Mouse (Mus musculus) hindbrain, embryonic 10.5 days (tissue): ENCODE data around the gene Itgb7. TPM values are rescaled to one million over a fixed set of nuclear protein-coding genes. Genes with fewer than 3 reads are reported as not detected.
A peak's percentile ranks its signal among the peaks of the same experiment; 100 is the strongest.

Experiments
- DNase-seq: peaks from one replicate; pipeline ENCODE4 v3.0.0-alpha.2; 2017; ENCODE audit warnings: low spot score
- H3K27ac ChIP-seq: fragments of 300-500 bp; sonication (generic); 2 replicates; pipeline ENCODE4 v1.5.1; 2016; ENCODE audit warnings: mild to moderate bottlenecking, moderate library complexity
- H3K27me3 ChIP-seq: fragments of 300-500 bp; sonication (generic); 2 replicates; pipeline ENCODE4 v1.6.1; 2016; ENCODE audit warnings: mild to moderate bottlenecking; ENCODE audit not compliant: poor library complexity, insufficient read depth, severe bottlenecking
- H3K36me3 ChIP-seq: fragments of 300-500 bp; sonication (generic); 2 replicates; pipeline ENCODE4 v1.6.1; 2016; ENCODE audit warnings: mild to moderate bottlenecking, moderate library complexity
- H3K4me1 ChIP-seq: fragments of 300-500 bp; sonication (generic); replicated peaks from 2 replicates; pipeline ENCODE4 v1.6.1; 2016; ENCODE audit warnings: mild to moderate bottlenecking
- H3K4me3 ChIP-seq: fragments of 300-500 bp; sonication (generic); 2 replicates; pipeline ENCODE4 v1.5.1; 2016; ENCODE audit warnings: mild to moderate bottlenecking, moderate library complexity
- H3K9me3 ChIP-seq: fragments of 300-500 bp; sonication (generic); 2 replicates; pipeline ENCODE4 v1.6.1; 2016; ENCODE audit warnings: mild to moderate bottlenecking, moderate library complexity
- WGBS: fragments of 180-500 bp; shearing (Covaris S2); methylation state at CpG from one replicate; pipeline ENCODE4 v1.1.7; 2016; 5-methylcytosine and 5-hydroxymethylcytosine counted together
- polyA plus RNA-seq: library from polyadenylated mRNA; unstranded; fragments of >200 nt; fragmentation: Nextera tagmentation; extraction: Ambion mirVana; gene quantifications from 2 replicates; pipeline ENCODE4 v1.2.1, GENCODE M21; 2016

The Itgb7 gene
- polyA plus RNA-seq, 1 experiment from 2014 or later, result 0.90 TPM

DNA sequence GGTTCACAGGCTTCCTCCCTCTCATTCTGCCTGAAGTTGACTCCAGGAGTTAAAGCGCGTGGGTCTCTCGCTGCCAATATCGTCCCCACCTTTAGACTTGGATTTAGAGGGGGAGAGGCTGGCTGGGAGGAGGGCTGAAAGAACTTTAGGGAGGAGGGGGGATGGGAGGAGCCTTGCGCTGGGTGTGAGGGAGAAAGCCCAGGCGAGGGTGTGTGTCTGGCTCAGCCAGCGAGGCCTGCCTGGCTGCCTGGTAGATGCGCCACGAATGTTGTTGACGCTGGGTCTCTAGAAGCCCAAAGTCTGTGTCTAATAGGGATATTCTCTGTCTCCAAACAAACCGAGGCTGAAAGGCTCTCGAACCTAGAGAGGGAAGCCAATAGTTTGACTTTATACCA lies 26.3 kb upstream of the Itgb7 start:
- Histone ChIP-seq H3K4me3 (peak overlapping the region; percentile 64), H3K9me3 (no peaks in the 10 kb centered on the region), H3K27me3 (peaks cover 75% of the 10 kb centered on the region), H3K27ac (peak overlapping the region; percentile 85), H3K4me1 (peaks cover 50% of the 10 kb centered on the region), H3K36me3 (no peaks in the 10 kb centered on the region)
- DNase-seq, result no peak
- 2% methylated on average over 12 of the region's 12 CpGs for WGBS

DNA sequence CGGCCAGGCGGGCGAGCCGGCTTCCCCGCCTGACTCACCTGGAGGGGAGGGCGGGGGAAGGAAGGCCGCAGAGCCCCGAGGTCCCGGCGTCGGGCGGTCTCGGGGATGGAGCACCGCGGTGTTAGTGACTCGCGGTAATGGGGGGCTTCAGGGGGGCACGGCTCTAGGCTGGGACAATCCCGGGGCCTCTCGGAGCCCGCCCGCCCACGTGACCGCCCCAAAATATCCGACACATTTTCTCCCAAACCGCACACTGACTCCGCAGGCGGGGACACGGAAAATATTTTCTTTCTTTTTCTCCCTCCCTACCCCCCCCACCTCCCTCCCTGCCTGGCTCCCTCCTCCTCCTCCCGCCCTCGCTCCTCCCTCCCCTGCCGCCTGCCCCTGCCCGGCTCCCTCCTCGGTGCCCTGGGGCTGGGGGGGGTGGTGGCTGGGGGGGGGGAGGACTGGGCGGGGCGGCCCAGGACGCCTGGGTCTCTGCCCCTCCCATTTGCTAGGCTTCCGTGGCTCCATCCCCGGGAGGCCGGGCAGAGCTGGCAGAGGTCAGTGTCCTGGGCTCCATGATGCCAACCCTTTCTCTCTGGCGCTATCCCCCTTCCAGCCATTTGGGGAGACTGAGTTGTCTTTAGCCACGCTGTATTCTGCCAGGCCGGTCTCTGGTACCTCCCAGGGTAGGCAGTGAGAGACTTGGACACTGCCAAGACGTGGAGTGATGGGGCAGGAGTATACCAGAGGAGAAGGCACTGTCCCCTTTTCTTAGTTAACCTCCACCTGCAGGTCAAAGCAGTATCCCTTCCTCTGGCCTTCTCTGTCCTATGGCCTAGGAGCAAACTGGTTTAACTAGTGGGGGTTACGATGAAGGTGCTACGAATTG lies 25.7 kb upstream of the Itgb7 start, which contains the start of gene Rarg:
TSS of gene Rarg (minus strand) at position 316 of the 874 bp plus-strand sequence.
- H3K4me1 ChIP-seq, result peaks cover 51% of the 10 kb centered on the region
- no peaks in the 10 kb centered on the region for H3K9me3 ChIP-seq
- H3K27me3 ChIP-seq, result peaks cover 80% of the 10 kb centered on the region
- DNase-seq, result no peak
- peak within 1 kb of the TSS; percentile 64 for H3K4me3 ChIP-seq
- WGBS, result under 1% methylated on average over 42 of the region's 46 CpGs
- H3K27ac ChIP-seq, result peak within 1 kb of the TSS; percentile 85
- H3K36me3 ChIP-seq, result no peaks in the 10 kb centered on the region

DNA sequence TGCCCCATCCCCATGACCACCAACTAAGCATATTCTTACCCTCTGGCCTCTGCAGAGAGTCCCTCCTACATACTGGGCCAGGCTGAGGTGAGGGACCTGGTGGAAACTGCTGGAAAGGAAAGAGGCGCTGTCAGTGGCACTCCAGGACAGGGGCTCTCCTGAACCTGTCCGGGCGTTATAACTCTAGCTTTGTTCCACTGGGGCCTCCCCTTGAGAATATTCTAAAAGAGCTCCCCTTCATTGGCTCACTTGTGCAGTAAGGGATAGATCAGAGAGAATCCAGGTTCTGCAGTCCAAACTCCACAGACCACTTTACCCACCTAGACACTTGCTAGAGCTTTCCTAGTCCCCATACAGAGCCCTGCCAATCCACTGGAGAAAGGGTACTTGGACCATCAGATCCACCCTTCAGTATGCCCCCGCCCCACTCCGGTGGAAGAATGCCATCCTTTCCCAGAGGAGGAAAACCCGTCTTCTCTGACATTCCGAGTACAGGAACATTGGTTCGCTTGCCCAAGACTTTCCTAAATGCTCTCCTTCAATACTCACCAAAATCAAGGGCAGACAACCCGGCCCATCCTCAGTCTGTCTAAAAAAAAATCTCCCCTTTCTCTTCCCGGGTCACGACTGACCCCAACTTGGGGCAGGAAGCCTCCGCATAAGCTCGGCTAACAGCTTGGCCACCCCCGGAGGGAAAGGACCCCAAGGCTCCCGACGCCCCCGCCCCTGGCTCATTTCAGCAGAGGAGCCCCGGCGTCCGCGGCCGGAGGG lies 24.9 kb upstream of the Itgb7 start:
- 8% methylated on average over 22 of the region's 22 CpGs for WGBS
- no peak for DNase-seq
- Histone ChIP-seq H3K36me3 (no peaks in the 10 kb centered on the region), H3K4me1 (peaks cover 55% of the 10 kb centered on the region), H3K27ac (peak overlapping the region; percentile 85), H3K4me3 (peak overlapping the region; percentile 64), H3K27me3 (peaks cover 80% of the 10 kb centered on the region), H3K9me3 (no peaks in the 10 kb centered on the region)

DNA sequence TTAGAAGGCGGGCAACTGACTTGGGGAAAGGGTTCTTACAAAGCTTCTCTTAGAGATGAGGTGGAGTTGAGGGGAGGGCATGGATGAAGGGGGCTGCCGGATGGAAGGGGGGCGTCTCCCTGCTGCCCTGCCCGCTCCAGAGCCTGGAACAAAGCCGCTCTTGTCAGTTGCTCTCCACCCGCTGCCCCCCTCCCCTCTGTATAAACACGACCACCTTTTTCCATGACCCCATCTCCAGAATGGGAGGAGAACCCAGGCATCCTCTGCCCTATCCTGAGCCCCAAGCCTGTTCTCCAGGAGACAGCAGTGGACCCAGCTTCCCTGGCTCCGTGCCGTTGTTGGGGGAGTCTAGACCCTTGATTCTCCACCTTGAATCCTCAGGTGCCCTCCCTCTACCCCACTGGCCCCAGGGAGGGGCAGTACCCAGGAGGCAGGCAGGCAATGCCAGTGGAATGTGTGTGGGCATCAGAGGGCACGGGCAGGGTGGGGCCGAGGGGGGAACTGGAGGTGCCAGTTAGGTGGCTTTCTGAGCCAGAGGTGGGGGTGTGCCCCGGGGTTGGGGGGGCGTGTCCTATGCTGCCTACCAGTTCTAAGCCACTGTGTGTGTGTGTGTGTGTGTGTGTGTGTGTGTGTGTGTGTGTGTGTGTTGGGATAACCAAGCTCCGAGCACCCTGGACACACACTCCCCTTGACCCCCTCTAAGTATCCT lies 24.0 kb upstream of the Itgb7 start:
- 40% methylated on average over 14 of the region's 14 CpGs for WGBS
- Histone ChIP-seq H3K4me1 (peaks cover 63% of the 10 kb centered on the region), H3K9me3 (no peaks in the 10 kb centered on the region), H3K27me3 (peaks cover 89% of the 10 kb centered on the region), H3K4me3 (peak overlapping the region; percentile 64; the same call in 1 of the 2 replicates), H3K27ac (peak overlapping the region; percentile 46), H3K36me3 (no peaks in the 10 kb centered on the region)
- no peak for DNase-seq

DNA sequence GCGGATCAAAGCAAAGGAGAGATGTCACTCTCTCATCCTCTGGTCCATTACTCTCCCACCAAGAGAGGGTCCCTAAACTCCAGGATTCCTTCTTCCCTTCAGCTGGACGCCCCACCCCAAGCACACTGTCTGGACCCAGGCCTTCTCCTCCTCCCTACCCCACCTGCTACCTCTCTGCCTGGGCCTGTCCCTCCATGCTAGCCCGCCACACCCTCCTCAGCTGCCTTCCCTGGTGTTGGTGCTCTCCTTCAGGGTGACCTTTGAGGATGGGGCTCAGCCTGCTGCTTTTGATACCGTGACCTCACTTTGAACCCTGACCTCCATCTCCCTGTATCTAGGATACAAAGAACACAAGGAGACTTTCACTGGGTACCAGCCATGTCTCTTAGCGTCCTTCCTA lies 18.8 kb upstream of the Itgb7 start:
- H3K27me3 ChIP-seq, result peaks cover 92% of the 10 kb centered on the region
- H3K9me3 ChIP-seq, result no peaks in the 10 kb centered on the region
- H3K4me3 ChIP-seq, result no peak overlapping the region
- no peak for DNase-seq
- H3K36me3 ChIP-seq, result no peaks in the 10 kb centered on the region
- 0 out of 2 replicates have a peak overlapping the region, but pooled peaks have one; percentile 19 for H3K27ac ChIP-seq
- peaks cover 74% of the 10 kb centered on the region for H3K4me1 ChIP-seq
- WGBS, result 47% methylated on average over 5 of the region's 5 CpGs

DNA sequence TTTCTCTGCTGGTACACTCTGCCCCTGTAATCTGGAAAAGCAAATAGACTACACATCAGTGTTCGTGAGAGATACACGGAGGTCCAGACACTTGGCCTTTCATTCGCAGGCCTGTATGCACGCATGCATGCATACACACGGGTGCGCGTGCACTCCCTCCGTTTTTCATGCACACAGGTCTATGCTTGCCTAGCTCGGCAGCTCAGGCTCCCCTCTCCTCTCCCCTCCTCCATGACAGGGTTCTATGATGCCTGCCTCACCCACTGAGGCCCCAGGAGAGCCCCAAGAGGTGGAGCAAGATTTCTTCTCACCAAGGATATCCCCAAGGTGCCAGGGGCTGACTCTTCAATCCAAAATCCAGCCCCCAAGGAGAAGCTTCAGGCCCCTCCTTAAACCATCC lies 18.2 kb upstream of the Itgb7 start:
- H3K27ac ChIP-seq, result peak overlapping the region; percentile 71
- H3K27me3 ChIP-seq, result peaks cover 92% of the 10 kb centered on the region
- H3K9me3 ChIP-seq, result no peaks in the 10 kb centered on the region
- no peaks in the 10 kb centered on the region for H3K36me3 ChIP-seq
- peak overlapping the region; percentile 68; the same call in 1 of the 2 replicates for H3K4me3 ChIP-seq
- 47% methylated on average over 9 of the region's 9 CpGs for WGBS
- DNase-seq, result no peak
- peaks cover 74% of the 10 kb centered on the region for H3K4me1 ChIP-seq

DNA sequence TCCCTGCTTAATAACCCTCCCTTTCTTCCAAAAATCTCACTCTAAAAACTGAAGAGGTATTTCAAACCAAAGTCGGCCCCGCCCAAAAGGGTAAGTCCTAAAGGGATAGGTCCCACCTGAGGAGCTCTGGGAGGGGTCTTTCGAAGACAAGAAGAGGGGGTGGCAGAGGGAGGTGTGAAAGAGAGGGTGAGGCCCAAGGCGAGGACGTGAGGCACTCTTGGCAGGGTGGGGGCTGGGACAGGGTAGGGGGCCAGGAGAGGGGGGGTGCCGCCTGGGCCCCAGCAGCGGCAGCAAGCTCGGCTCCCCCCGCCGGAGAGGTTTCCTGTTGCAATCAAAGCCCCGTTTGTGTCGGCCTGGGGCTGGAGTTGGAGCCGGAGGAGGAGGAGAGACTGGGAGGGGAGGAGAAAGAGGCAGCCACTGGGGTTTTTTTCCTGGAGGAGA lies 17.5 kb upstream of the Itgb7 start:
- Histone ChIP-seq H3K36me3 (no peaks in the 10 kb centered on the region), H3K4me3 (peak overlapping the region; percentile 68), H3K27ac (peak overlapping the region; percentile 71), H3K4me1 (peaks cover 76% of the 10 kb centered on the region), H3K27me3 (peaks cover 94% of the 10 kb centered on the region), H3K9me3 (no peaks in the 10 kb centered on the region)
- DNase-seq, result peak; percentile 58
- 2% methylated on average over 13 of the region's 13 CpGs for WGBS

DNA sequence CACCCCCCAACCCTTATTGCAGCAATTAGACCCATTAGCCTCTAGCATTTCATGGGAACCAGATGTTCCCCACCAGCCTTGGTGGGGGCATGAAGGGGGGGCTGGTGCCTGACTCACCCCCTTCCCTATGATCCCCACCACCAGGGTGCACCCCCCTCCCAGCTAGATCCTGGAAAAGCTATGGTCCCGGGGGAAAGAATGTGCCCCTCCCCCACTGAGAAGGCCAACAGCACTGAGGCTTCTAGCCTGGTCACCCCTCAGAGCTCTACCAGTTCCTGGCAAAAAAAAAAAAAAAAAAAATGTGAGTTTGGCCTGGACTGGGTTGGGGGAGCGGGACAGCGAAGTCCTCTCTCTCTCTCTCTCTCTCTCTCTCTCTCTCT lies 17.1 kb upstream of the Itgb7 start:
- Histone ChIP-seq H3K4me3 (peak overlapping the region; percentile 68), H3K36me3 (no peaks in the 10 kb centered on the region), H3K27ac (peak overlapping the region; percentile 71), H3K9me3 (no peaks in the 10 kb centered on the region), H3K27me3 (peaks cover 94% of the 10 kb centered on the region), H3K4me1 (peaks cover 80% of the 10 kb centered on the region)
- 0% methylated on average over 1 of the region's 3 CpGs for WGBS
- peak; percentile 42 for DNase-seq

DNA sequence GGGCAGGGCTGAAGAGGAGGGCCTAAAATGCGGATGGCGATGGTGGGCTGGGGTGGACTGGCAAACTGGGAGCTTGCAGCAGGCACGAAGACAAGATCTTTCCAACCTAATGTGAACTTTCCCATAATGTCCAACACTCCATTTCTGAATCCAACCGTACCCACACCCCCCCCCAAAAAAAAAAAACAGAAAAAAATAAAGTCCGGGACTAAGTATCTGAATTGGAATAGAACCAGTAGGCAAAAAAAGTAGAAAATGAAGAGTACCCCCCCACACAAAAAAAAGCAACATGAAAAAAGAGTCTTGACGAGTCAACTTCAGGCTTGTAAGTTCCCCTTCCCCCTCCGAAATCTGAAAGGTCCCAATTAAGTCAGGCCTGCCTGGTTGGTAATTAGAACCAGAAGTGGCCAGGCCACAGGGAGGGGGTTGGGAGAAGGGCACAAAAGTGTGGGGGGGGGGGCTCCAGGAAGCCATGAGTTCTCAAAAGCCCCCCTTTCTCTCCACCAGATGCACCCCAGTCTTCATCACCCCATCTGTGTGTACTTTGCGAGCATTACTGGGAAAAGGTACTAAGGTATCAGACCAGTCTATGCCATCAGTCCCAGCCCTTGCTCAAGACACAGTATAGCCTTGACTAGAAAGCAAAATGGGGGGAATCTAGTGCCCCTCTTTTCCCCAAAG lies 16.5 kb upstream of the Itgb7 start:
- peak overlapping the region; percentile 68 for H3K4me3 ChIP-seq
- H3K9me3 ChIP-seq, result no peaks in the 10 kb centered on the region
- H3K27me3 ChIP-seq, result peaks cover 95% of the 10 kb centered on the region
- H3K36me3 ChIP-seq, result no peaks in the 10 kb centered on the region
- H3K4me1 ChIP-seq, result peaks cover 86% of the 10 kb centered on the region
- H3K27ac ChIP-seq, result peak overlapping the region; percentile 85
- 5% methylated on average over 8 of the region's 8 CpGs for WGBS
- peak; percentile 52 for DNase-seq

DNA sequence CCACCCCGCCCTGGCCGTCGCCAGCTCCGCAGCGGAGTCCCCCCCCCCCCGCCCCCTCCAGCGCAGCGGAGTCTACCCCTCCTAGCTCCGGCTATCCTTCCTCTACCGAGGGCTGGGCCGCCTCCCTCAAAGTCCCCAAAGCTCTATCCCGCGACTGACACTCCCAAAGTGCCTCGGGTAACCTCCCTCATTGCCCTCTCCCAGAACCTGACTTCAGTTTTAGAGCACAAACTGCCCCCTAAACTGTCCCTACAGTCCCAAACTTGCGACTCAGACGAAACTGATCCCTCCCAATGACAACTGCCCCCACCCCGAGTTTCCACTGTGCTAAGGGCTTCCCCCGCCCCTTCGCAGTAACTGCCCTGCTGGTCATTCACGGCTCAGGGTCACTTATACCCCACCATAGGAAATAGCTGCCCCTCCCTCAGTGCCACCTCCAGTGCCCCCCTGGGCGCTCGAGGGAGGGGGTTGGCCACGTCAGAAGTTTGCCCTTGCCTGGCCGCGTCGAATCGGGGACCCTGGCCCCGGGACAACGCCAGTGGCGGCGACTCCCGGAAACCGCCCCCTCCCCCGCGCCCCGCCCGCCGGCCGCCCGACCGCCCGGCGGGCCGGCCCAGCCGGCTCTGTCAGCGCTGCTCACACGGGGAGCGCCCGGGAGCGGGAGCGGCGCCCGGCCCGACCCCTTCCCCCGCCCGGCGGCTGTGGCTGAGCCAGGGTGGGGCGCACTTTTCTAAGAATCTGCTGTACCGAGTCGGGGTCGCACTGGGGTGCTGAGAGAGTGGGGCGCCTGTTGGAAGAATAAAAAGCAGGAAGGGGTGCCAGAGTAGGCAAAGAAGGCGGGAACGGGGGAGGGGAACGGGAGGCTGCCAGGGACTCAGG lies 15.7 kb upstream of the Itgb7 start:
- Histone ChIP-seq H3K36me3 (no peaks in the 10 kb centered on the region), H3K27ac (peak overlapping the region; percentile 85), H3K9me3 (no peaks in the 10 kb centered on the region), H3K27me3 (peaks cover 98% of the 10 kb centered on the region), H3K4me3 (peak overlapping the region; percentile 68), H3K4me1 (peaks cover 93% of the 10 kb centered on the region)
- WGBS, result under 1% methylated on average over 65 of the region's 65 CpGs
- DNase-seq, result peak; percentile 70

DNA sequence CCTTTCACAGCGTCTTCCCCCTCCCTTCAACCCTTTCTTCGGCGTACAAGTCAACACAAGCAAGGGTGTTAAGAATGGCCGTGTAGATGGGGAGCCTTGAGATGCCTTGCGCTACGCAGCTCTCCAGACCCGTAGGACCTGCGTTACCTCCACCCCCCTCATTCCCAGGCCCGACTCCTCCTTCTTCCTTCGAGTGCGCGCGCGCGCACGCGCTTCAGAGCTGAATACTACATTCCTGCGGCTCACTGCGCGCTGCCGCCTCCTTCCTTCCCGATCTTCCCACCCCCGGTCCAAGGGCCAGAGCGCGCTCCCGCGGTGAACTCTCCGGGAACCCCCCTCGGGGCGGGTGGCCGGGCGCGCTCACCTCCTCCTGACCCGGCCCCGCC lies 15.1 kb upstream of the Itgb7 start:
- WGBS, result 0% methylated on average over 34 of the region's 35 CpGs
- peak overlapping the region; percentile 85 for H3K27ac ChIP-seq
- H3K4me1 ChIP-seq, result peaks cover 94% of the 10 kb centered on the region
- H3K27me3 ChIP-seq, result peaks cover 99% of the 10 kb centered on the region
- H3K36me3 ChIP-seq, result no peaks in the 10 kb centered on the region
- DNase-seq, result peak; percentile 89
- H3K4me3 ChIP-seq, result peak overlapping the region; percentile 68
- no peaks in the 10 kb centered on the region for H3K9me3 ChIP-seq
